Mouse (Mus musculus): ENCODE measurements around the gene Itpr3. TPM values are rescaled to one million over a fixed set of nuclear protein-coding genes. Genes with fewer than 3 reads are reported as not detected.
A peak's percentile ranks its signal among the peaks of the same experiment; 100 is the strongest.

Gene Itpr3
- polyA plus RNA-seq, 2 experiments, result 5.1 to 12.4 TPM

GRCm38 (mm10) chr17:27165054-27165773, 108.1 kb downstream of the Itpr3 start:
- TF ChIP-seq POLR2A (IDR thresholded peaks at IDR 0.05; ENCODE audit: borderline replicate concordance, extremely low read depth, insufficient read depth, insufficient read length), result no peak
- Histone ChIP-seq H3K4me1 (ENCODE audit: control insufficient read depth, insufficient read depth, low read length) (peaks cover 17% of the 10 kb centered on the region), H3K4me3 (replicated peaks; ENCODE audit: low read length) (no peak overlapping the region), H3K9me3 (ENCODE audit: control insufficient read depth, low read length) (no peaks in the 10 kb centered on the region), H3K36me3 (ENCODE audit: control insufficient read depth, insufficient read depth, low read length) (no peaks in the 10 kb centered on the region), H3K27ac (replicated peaks; ENCODE audit: low read depth, low read length) (no peak overlapping the region), H3K27me3 (ENCODE audit: control insufficient read depth, insufficient read depth, low read length) (no peaks in the 10 kb centered on the region), H3K4me2 (replicated peaks; ENCODE audit: low read depth, low read length, severe bottlenecking) (no peak overlapping the region), H3K9ac (ENCODE audit: low read depth, low read length, severe bottlenecking) (no peak overlapping the region)
- 0 out of 2 replicates have a peak, but pooled peaks have one; percentile 34 for ATAC-seq (ENCODE audit: low FRiP score, low read depth)
- peak; percentile 47 for DNase-seq (ENCODE audit: low spot score)
- 22% methylated on average over 8 of the region's 8 CpGs for WGBS

GRCm38 (mm10) chr17:27166901-27167300, 109.8 kb downstream of the Itpr3 start:
- H3K27ac ChIP-seq (replicated peaks; ENCODE audit: low read depth, low read length), result no peak overlapping the region
- ATAC-seq (ENCODE audit: low FRiP score, low read depth) (no peak), DNase-seq (ENCODE audit: low spot score) (no peak)
- H3K9ac ChIP-seq (ENCODE audit: low read depth, low read length, severe bottlenecking), result no peak overlapping the region
- no peaks in the 10 kb centered on the region for H3K9me3 ChIP-seq (ENCODE audit: control insufficient read depth, low read length)
- whole genome bisulfite sequencing, result 64% methylated on average over 6 of the region's 6 CpGs
- H3K36me3 ChIP-seq (ENCODE audit: control insufficient read depth, insufficient read depth, low read length), result no peaks in the 10 kb centered on the region
- no peak for TF ChIP-seq POLR2A (IDR thresholded peaks at IDR 0.05; ENCODE audit: borderline replicate concordance, extremely low read depth, insufficient read depth, insufficient read length)
- H3K27me3 ChIP-seq (ENCODE audit: control insufficient read depth, insufficient read depth, low read length), result no peaks in the 10 kb centered on the region
- H3K4me1 ChIP-seq (ENCODE audit: control insufficient read depth, insufficient read depth, low read length), result peaks cover 17% of the 10 kb centered on the region; the same call in 1 of the 2 replicates
- no peak overlapping the region for H3K4me2 ChIP-seq (replicated peaks; ENCODE audit: low read depth, low read length, severe bottlenecking)
- H3K4me3 ChIP-seq (replicated peaks; ENCODE audit: low read length), result no peak overlapping the region

- H3K4me2 ChIP-seq (replicated peaks; ENCODE audit: low read depth, low read length, severe bottlenecking), result no peak within 1 kb of the TSS
- TF ChIP-seq POLR2A (IDR thresholded peaks at IDR 0.05; ENCODE audit: borderline replicate concordance, extremely low read depth, insufficient read depth, insufficient read length), result no peak
- H3K9me3 ChIP-seq (ENCODE audit: control insufficient read depth, low read length), result no peaks in the 10 kb centered on the region
- ATAC-seq (ENCODE audit: low FRiP score, low read depth) (peak; percentile 45; the same call in 1 of the 2 replicates), DNase-seq (ENCODE audit: low spot score) (no peak)
- no peak within 1 kb of the TSS for H3K4me3 ChIP-seq (replicated peaks; ENCODE audit: low read length)
- WGBS, result 46% methylated on average over 4 of the region's 4 CpGs
- no peak within 1 kb of the TSS for H3K27ac ChIP-seq (replicated peaks; ENCODE audit: low read depth, low read length)
- no peaks in the 10 kb centered on the region for H3K36me3 ChIP-seq (ENCODE audit: control insufficient read depth, insufficient read depth, low read length)
- peaks cover 17% of the 10 kb centered on the region; the same call in 1 of the 2 replicates for H3K4me1 ChIP-seq (ENCODE audit: control insufficient read depth, insufficient read depth, low read length)
- no peaks in the 10 kb centered on the region for H3K27me3 ChIP-seq (ENCODE audit: control insufficient read depth, insufficient read depth, low read length)
- H3K9ac ChIP-seq (ENCODE audit: low read depth, low read length, severe bottlenecking), result no peak within 1 kb of the TSS
These were observed 110.4 kb downstream of the Itpr3 start, which contains the start of gene Ip6k3 for GRCm38 (mm10) chr17:27167545-27167944. Ip6k3 (minus strand) TSS chr17:27167795.

GRCm38 (mm10) chr17:27168569-27168968, 111.5 kb downstream of the Itpr3 start:
- Histone ChIP-seq H3K4me2 (replicated peaks; ENCODE audit: low read depth, low read length, severe bottlenecking) (no peak overlapping the region), H3K27me3 (ENCODE audit: control insufficient read depth, insufficient read depth, low read length) (no peaks in the 10 kb centered on the region), H3K4me3 (replicated peaks; ENCODE audit: low read length) (no peak overlapping the region), H3K36me3 (ENCODE audit: control insufficient read depth, insufficient read depth, low read length) (no peaks in the 10 kb centered on the region), H3K4me1 (ENCODE audit: control insufficient read depth, insufficient read depth, low read length) (peaks cover 17% of the 10 kb centered on the region; the same call in 1 of the 2 replicates), H3K9me3 (ENCODE audit: control insufficient read depth, low read length) (no peaks in the 10 kb centered on the region), H3K27ac (replicated peaks; ENCODE audit: low read depth, low read length) (no peak overlapping the region), H3K9ac (ENCODE audit: low read depth, low read length, severe bottlenecking) (no peak overlapping the region)
- WGBS, result 93% methylated on average over 4 of the region's 4 CpGs
- no peak for TF ChIP-seq POLR2A (IDR thresholded peaks at IDR 0.05; ENCODE audit: borderline replicate concordance, extremely low read depth, insufficient read depth, insufficient read length)
- no peak for DNase-seq (ENCODE audit: low spot score)
- ATAC-seq (ENCODE audit: low FRiP score, low read depth), result no peak

- no peak for TF ChIP-seq POLR2A (IDR thresholded peaks at IDR 0.05; ENCODE audit: borderline replicate concordance, extremely low read depth, insufficient read depth, insufficient read length)
- Histone ChIP-seq H3K27ac (replicated peaks; ENCODE audit: low read depth, low read length) (peak overlapping the region; percentile 65), H3K4me1 (ENCODE audit: control insufficient read depth, insufficient read depth, low read length) (peaks cover 16% of the 10 kb centered on the region), H3K4me2 (replicated peaks; ENCODE audit: low read depth, low read length, severe bottlenecking) (no peak overlapping the region), H3K9me3 (ENCODE audit: control insufficient read depth, low read length) (no peaks in the 10 kb centered on the region), H3K27me3 (ENCODE audit: control insufficient read depth, insufficient read depth, low read length) (no peaks in the 10 kb centered on the region), H3K9ac (ENCODE audit: low read depth, low read length, severe bottlenecking) (no peak overlapping the region), H3K36me3 (ENCODE audit: control insufficient read depth, insufficient read depth, low read length) (no peaks in the 10 kb centered on the region), H3K4me3 (replicated peaks; ENCODE audit: low read length) (no peak overlapping the region)
- DNase-seq (ENCODE audit: low spot score), result peak; percentile 47
- ATAC-seq (ENCODE audit: low FRiP score, low read depth), result peak; percentile 35; the same call in 1 of the 2 replicates
- WGBS, result 50% methylated on average over 11 of the region's 11 CpGs
These were observed 113.0 kb downstream of the Itpr3 start for GRCm38 (mm10) chr17:27169952-27170695.
